Mouse (Mus musculus): ENCODE measurements around the gene Rdh19.
"Not testable (repeated sequence)": the region's sequence is repeated elsewhere in the genome, so short reads cannot be mapped to it uniquely, and the experiment has no call there.

The Rdh19 gene

GRCm38 (mm10) chr10:127879155-127879688 lies 29.5 kb downstream of the Rdh19 start:
- in situ Hi-C loops (cut with MseI, MboI): no loop called here

- in situ Hi-C loops (cut with MseI, MboI): no loop called here
Observed at GRCm38 (mm10) chr10:127881041-127881440, 31.3 kb downstream of the Rdh19 start.

DNA sequence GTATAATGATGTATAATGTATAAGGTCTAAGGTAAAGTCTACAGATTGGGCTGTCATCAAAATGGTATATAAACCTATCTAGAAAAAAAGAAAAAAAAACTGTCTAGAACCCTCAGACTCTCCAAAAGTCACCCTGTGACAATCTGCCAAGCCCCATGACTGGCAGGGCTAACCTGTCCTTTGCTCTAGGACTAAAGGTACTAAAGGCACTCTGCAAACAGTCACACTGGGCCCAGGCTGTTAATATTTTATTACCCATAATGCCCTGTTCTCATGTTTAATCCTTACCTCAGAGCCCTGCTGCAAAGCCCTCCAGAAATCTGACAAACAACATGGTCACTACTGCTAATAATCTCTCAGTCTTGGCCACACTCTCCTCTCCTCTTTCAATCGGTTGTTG lies 36.8 kb downstream of the Rdh19 start:
- in situ Hi-C loops (cut with MseI, MboI): no loop called here

DNA sequence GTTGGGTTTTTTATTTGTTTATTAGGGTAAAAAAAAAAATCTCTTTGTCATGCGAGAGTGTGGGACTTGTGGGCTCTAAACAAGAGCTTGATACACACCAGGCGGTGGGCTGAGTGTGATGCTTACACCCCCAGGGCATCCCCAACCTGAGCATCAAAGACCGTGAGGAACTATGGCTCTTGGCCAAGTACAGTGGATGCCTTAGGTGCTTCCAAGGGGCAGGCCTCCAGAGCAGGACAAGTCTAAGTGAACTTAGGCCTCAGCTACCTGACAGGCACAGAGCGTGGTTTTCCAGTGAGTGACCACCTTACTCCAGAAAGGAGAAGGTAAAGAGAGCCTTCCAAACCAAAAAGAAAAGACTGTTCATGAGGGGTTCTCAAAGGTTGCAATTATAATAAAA lies 37.2 kb downstream of the Rdh19 start:
- in situ Hi-C loops (cut with MseI, MboI): no loop called here

GRCm38 (mm10) chr10:127888605-127889004 lies 38.9 kb downstream of the Rdh19 start, which contains the start of gene Rdh7:
Gene Rdh7, minus strand, starts transcription at chr10:127888817.
- in situ Hi-C loops (cut with MseI, MboI): no loop called here

DNA sequence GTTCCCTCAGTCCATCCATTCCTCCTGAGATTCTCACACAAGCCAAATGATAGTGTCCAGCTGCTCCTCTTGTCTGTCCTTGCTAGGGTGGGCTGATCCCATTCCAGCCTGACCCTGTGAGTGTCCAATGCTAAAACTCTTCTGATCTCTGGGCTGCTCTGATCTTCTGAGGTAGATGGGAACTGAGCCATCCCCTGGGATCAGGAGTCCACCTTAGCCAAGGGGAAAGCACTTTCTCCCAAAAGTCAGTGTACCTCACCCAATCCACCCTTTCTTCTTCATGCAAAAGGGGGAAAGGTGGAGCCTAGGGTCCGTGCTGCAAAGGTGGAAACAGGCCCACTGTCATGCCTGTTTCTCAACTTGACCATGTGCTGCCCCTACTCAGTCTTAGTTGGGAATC lies 41.8 kb downstream of the Rdh19 start:
- in situ Hi-C loops (cut with MseI, MboI): no loop called here

DNA sequence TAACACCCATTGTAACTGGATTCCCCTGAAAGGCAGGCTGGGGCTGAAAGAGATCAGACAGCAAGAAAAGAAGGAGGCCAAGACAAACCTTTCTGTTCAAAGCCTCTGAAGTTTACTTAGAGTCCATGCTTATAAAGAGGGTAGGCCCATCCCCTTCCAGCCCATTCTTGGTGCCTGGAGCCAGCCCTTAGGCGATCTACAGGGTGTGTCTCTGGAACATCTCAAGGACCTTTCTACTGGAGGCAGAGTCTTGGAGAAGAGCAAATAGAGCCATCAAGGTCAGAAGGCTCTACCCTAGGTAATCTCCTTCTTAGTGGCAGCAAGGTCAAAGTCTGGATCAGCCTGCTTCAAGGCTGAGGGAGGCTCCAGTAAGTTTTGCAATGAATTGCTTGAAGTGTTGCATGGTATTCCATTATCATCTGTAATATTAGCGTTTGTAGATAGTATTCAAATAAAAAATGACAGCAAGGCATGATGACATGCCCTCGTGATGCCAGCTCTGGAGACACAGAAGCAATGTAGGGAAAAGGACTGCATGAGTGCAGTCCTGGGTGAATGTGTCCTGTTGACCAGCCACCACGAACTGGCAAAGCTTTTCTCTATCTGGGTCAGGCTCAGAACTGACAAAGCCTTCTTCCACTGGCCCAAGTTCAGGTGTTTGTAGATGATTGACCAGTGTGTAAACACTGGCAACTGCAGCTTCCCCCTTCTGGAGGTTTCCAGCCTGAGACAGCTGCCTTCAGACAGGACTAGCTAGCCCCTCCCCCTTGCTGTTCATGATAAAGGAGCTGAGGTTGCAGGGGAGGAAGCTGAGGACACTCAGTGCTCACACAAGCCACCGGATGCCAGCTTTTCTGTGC lies 43.7 kb downstream of the Rdh19 start:
- in situ Hi-C loops (cut with MseI, MboI): not testable (repeated sequence)

GRCm38 (mm10) chr10:127896705-127897104 lies 47.0 kb downstream of the Rdh19 start:
- in situ Hi-C loops (cut with MseI, MboI): no loop called here

GRCm38 (mm10) chr10:127897506-127897905 lies 47.8 kb downstream of the Rdh19 start:
- in situ Hi-C loops (cut with MseI, MboI): no loop called here

GRCm38 (mm10) chr10:127898218-127898617 lies 48.5 kb downstream of the Rdh19 start, which contains the start of gene Sdr9c7:
Gene Sdr9c7, plus strand, starts transcription at chr10:127898518.
- in situ Hi-C loops (cut with MseI, MboI): no loop called here

GRCm38 (mm10) chr10:127899783-127900182 lies 50.1 kb downstream of the Rdh19 start:
- in situ Hi-C loops (cut with MseI, MboI): no loop called here

DNA sequence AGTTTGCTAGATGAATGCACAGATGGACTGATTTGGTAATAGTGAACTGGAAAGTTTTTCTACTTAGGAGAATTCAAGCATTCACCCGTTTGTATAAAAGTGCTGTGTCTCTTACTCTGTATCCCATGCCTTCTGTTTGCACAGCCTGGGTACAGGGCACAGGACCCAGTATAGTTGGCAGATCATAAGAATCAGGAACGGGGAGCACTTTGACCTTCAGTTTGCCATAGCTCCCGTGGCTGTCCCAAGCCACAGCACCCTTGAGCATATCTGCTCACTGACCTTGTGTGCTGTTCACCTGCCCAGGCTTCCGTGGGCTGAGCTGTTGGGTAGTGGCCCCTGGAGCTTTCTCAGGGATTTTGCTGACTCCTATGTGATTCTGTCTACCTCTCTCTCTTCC lies 52.0 kb downstream of the Rdh19 start:
- in situ Hi-C loops (cut with MseI, MboI): no loop called here

- in situ Hi-C loops (cut with MseI, MboI): no loop called here
Observed at GRCm38 (mm10) chr10:127903116-127903515, 53.4 kb downstream of the Rdh19 start.

DNA sequence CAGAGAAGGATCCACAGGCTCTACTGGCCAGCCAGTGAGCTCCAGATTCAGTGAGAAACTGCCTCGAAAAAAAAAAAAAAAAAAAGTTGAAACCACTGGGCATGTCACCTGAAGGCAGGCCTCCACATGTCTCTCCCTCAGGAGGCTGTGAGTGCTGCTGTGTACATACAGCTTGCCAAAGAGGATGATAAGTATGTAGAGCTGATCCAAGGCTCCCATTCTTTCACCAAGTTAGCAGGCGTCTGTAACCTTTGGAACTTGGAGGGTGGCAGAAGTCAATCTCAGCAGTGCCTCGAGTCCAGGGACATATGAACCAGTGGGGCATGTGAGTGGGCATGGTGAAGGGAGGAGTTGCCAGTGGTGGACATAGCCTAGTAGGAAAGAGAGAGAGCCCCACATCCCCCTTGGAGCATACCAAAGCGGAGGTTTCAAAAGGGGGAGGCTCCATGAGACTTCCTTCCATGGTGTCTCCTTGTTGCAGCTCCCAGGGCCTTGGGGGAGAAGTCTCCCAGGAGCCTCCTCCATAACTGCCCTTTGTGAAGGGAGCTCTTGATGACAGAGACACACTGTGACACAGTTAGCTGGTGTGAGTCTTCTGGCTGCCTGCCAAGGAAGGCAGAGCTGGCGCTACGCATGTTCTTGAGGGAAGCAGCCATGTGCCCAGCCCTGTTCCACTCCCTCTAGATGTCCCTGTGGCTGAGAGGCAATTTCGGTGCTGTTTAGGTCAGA lies 55.2 kb downstream of the Rdh19 start:
- in situ Hi-C loops (cut with MseI, MboI): no loop called here

DNA sequence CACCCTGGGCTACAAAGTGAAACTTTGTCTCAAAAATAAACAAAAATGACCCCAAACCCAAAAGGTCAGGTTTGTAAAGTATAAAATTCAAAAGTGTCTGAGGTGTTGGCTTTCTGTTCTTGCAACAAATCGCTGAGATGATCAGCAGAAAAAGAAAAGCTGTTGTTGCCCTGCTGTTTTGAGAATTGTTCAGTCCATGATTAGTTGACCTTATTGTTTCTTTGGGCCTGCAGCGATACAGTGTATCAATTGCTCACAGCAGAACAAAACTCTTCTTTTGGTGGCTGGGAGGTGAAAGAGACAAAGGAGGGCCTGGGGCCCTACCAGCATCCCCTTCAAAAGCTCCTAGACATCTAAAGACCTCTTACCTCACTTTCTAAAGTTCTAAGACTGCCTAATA lies 56.4 kb downstream of the Rdh19 start:
- in situ Hi-C loops (cut with MseI, MboI): no loop called here

- in situ Hi-C loops (cut with MseI, MboI): no loop called here
Observed at GRCm38 (mm10) chr10:127907386-127907951, 57.7 kb downstream of the Rdh19 start.
